In genomic region chr7:78597251-78598129, GRCm38 (mm10) we compare ENCODE assay signal across 11 mouse cellular contexts.
DNase-seq lines count a peak whose midpoint lies in the region; ATAC-seq lines count a peak whose summit lies in the region.
"Had no signal": no experiment of that assay in that cellular context is flagged by ENCODE, and none has a peak within 500 bp of the region (broad histone marks: within the 10 kb centered on the region; RNA-seq: fewer than 3 reads in every experiment).

No protein-coding gene starts in this region.

- ATAC-seq in kidney, embryonic 16.5 days (ENCODE audit: low FRiP score, low TSS enrichment), result 0 out of 2 replicates have a peak, but pooled peaks have one; percentile 14
- peak; percentile 36; the same call in 1 of the 2 replicates for ATAC-seq in forebrain, embryonic 13.5 days
- ATAC-seq in midbrain, embryonic 15.5 days (replicated peaks), result 0 out of 2 replicates have a peak, but pooled peaks have one; percentile 22

- H3K27me3 ChIP-seq in kidney, embryonic 16.5 days (ENCODE audit: insufficient read depth, low read length), result peaks cover 15% of the 10 kb centered on the region
- peaks cover 10% of the 10 kb centered on the region; the same call in 1 of the 2 replicates for H3K27me3 ChIP-seq in forebrain, embryonic 13.5 days
- H3K27me3 ChIP-seq in midbrain, embryonic 15.5 days (replicated peaks), result 0 out of 2 replicates have a peak, but pooled peaks cover 5% of the 10 kb centered on the region

- no peak overlapping the region for H3K27ac ChIP-seq in kidney, embryonic 16.5 days (ENCODE audit: low read length)
- H3K27ac ChIP-seq in forebrain, embryonic 13.5 days, result peak overlapping the region; percentile 63; the same call in 1 of the 2 replicates
- no peak overlapping the region for H3K27ac ChIP-seq in midbrain, embryonic 15.5 days

- H3K4me2 ChIP-seq in kidney, embryonic 16.5 days (replicated peaks; ENCODE audit: low read depth, low read length), result no peak overlapping the region
- H3K4me2 ChIP-seq in forebrain, embryonic 13.5 days, result peak overlapping the region; percentile 20; the same call in 1 of the 2 replicates
- no peak overlapping the region for H3K4me2 ChIP-seq in midbrain, embryonic 15.5 days

- no peak overlapping the region for H3K4me3 ChIP-seq in kidney, embryonic 16.5 days (ENCODE audit: low read length)
- H3K4me3 ChIP-seq in forebrain, embryonic 13.5 days, result no peak overlapping the region
- H3K4me3 ChIP-seq in midbrain, embryonic 15.5 days, result no peak overlapping the region

- H3K4me1 ChIP-seq in kidney, embryonic 16.5 days (ENCODE audit: insufficient read depth, low read length), result peaks cover 7% of the 10 kb centered on the region; the same call in 1 of the 2 replicates
- peaks cover 31% of the 10 kb centered on the region for H3K4me1 ChIP-seq in forebrain, embryonic 13.5 days
- peaks cover 19% of the 10 kb centered on the region for H3K4me1 ChIP-seq in midbrain, embryonic 15.5 days

- no peaks in the 10 kb centered on the region for H3K9me3 ChIP-seq in kidney, embryonic 16.5 days (ENCODE audit: low read length)
- no peaks in the 10 kb centered on the region for H3K9me3 ChIP-seq in forebrain, embryonic 13.5 days (replicated peaks)
- H3K9me3 ChIP-seq in midbrain, embryonic 15.5 days, result no peaks in the 10 kb centered on the region

- no peaks in the 10 kb centered on the region for H3K36me3 ChIP-seq in kidney, embryonic 16.5 days (ENCODE audit: insufficient read depth, low read length)
- no peaks in the 10 kb centered on the region for H3K36me3 ChIP-seq in forebrain, embryonic 13.5 days (ENCODE audit: poor library complexity, severe bottlenecking)
- H3K36me3 ChIP-seq in midbrain, embryonic 15.5 days (replicated peaks), result no peaks in the 10 kb centered on the region

- H3K9ac ChIP-seq in kidney, embryonic 16.5 days (replicated peaks; ENCODE audit: low read length), result no peak overlapping the region
- H3K9ac ChIP-seq in forebrain, embryonic 13.5 days, result peak overlapping the region; percentile 16; the same call in 1 of the 2 replicates
- no peak overlapping the region for H3K9ac ChIP-seq in midbrain, embryonic 15.5 days

- no peak for DNase-seq in kidney, postnatal 14 days
- peak; percentile 10 to 36 for DNase-seq in CD8-positive naive resting alpha-beta T cell, adult 2 months (ENCODE audit: low read depth in 2 of 2, low spot score in 2 of 2)
- DNase-seq in cerebellum, adult 18-20 months, result no peak
- no peak for DNase-seq in kidney, postnatal 25 days
- DNase-seq in embryo, embryonic 9.5 days (ENCODE audit: extremely low spot score), result no peak
- DNase-seq: gastrocnemius, postnatal 25 days; kidney, adult 18-20 months; lung, postnatal 36 days had no signal

- WGBS in kidney, embryonic 16.5 days, result 28% methylated on average over 15 of the region's 15 CpGs
- WGBS in forebrain, embryonic 13.5 days, result 32% methylated on average over 15 of the region's 15 CpGs
- WGBS in midbrain, embryonic 15.5 days, result 29% methylated on average over 15 of the region's 15 CpGs

Comparison
In these comparisons a context has a peak if more than half of its experiments do, and no peak if none do; other contexts are left out.
1. DNase-seq: peak in CD8-positive naive resting alpha-beta T cell, adult 2 months (2 of 2); none in kidney, postnatal 14 days (single experiment), cerebellum, adult 18-20 months (0 of 2), kidney, postnatal 25 days (0 of 2) and embryo, embryonic 9.5 days (single experiment).
2. Peak in every context shown above with its lines, with median percentiles within 50 percentile points of each other: ATAC-seq.